Mouse (Mus musculus) B cell, adult 62 days (primary cell): ENCODE results near the gene Ccdc50. TPM values are rescaled to one million over a fixed set of nuclear protein-coding genes. Genes with fewer than 3 reads are reported as not detected.

Source experiments
- total RNA-seq: library from RNA; stranded (reverse); gene quantifications from 4 replicates; pipeline ENCODE4 v1.2.4, GENCODE M21; 2023

Ccdc50 gene
- 131 to 145 TPM (median 138 TPM) in 4 replicates for total RNA-seq

GRCm38 (mm10) chr16:27388761-27389451 is at the start of gene Ccdc50:
Gene Ccdc50, plus strand, starts transcription at chr16:27388869.

GRCm38 (mm10) chr16:27370191-27370590 is 18.5 kb upstream of the Ccdc50 start, which contains the start of gene Uts2b:
Gene Uts2b, minus strand, starts transcription at chr16:27370239.

Other genes with a start within 250 kb of the Ccdc50 start
- not detected in 4 replicates for gene Ostn, start 81.4 kb upstream of the Ccdc50 start, total RNA-seq
- gene Uts2b, start 18.6 kb upstream of the Ccdc50 start, total RNA-seq = not detected in 4 replicates